Mouse (Mus musculus) cerebellum, adult 2 months (tissue): Measurements from ENCODE around the gene Gm16442.
"Not testable (repeated sequence)": the region's sequence is repeated elsewhere in the genome, so short reads cannot be mapped to it uniquely, and the experiment has no call there.

ENCODE experiments used
- CTCF ChIP-seq: fragments of 200-500 bp; IDR thresholded peaks from 2 replicates; pipeline ENCODE4 v1.5.1; 2011; ENCODE audit warnings: low read depth, mild to moderate bottlenecking, control low read depth, low read length, moderate library complexity, borderline replicate concordance; ENCODE audit not compliant: insufficient read depth
- POLR2A ChIP-seq: fragments of 200-500 bp; IDR thresholded peaks from 2 replicates; pipeline ENCODE4 v1.6.1; 2011; ENCODE audit warnings: low read length, control low read depth, borderline replicate concordance; ENCODE audit not compliant: insufficient read depth

DNA sequence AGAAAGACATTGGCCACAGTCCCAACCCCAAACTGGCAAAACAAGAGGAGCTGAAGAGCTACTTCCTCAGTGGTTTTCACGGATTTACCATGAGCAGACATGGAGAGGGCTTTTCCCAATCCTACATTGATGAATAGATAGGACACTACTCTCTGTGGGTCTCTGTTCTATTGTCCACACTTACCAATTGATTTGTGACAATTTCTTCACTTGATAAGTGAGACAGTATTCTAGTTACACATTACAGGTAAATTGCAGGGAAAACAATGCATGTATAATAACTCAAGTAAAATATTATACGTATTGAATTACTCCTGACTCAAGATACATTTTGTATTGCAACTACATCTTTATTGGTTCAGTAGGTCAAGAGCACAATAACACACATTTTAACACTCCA is at the start of gene Gm16442:
- TF ChIP-seq POLR2A, CTCF: not testable (repeated sequence)
